Mouse (Mus musculus) thymus, adult 2 months (tissue): Measurements from ENCODE around the gene Nae1.

ENCODE experiments used
- CTCF ChIP-seq: fragments of 200-500 bp; IDR thresholded peaks from 2 replicates; pipeline ENCODE4 v1.5.1; 2012; ENCODE audit warnings: mild to moderate bottlenecking, control low read depth, low read length, moderate library complexity, borderline replicate concordance; ENCODE audit not compliant: control insufficient read depth, poor library complexity, insufficient read depth; ENCODE audit errors: extremely low read depth
- POLR2A ChIP-seq: fragments of 200-500 bp; IDR thresholded peaks from 2 replicates; pipeline ENCODE4 v1.6.1; 2012; ENCODE audit warnings: mild to moderate bottlenecking, low read length, control low read depth, moderate library complexity; ENCODE audit not compliant: control insufficient read depth, poor library complexity, insufficient read depth; ENCODE audit errors: extremely low read depth

- TF ChIP-seq CTCF (no peak), POLR2A (no peak)
These were observed 25.1 kb downstream of the Nae1 start, which contains the start of gene Terb1 for GRCm38 (mm10) chr8:104509061-104510006.
